Mouse (Mus musculus) midbrain, embryonic 16.5 days (tissue): ENCODE results near the gene Siae. TPM values are rescaled to one million over a fixed set of nuclear protein-coding genes. Genes with fewer than 3 reads are reported as not detected.

Source experiments
- ATAC-seq: fragments of 200-750 bp; cut with Nextera tagmentation; 2 replicates; pipeline ENCODE4 v1.8.0; 2017; ENCODE audit warnings: moderate TSS enrichment
- H3K27ac ChIP-seq: fragments of 300-500 bp; sonication (generic); 2 replicates; pipeline ENCODE4 v1.5.1; 2014; ENCODE audit warnings: mild to moderate bottlenecking, low read length, mixed read lengths
- H3K27me3 ChIP-seq: fragments of 300-500 bp; sonication (generic); 2 replicates; pipeline ENCODE4 v1.6.1; 2014; ENCODE audit warnings: low read depth, low read length, mixed read lengths; ENCODE audit not compliant: control insufficient read depth, insufficient read depth
- H3K36me3 ChIP-seq: fragments of 300-500 bp; sonication (generic); 2 replicates; pipeline ENCODE4 v1.6.1; 2014; ENCODE audit warnings: mild to moderate bottlenecking, low read length, moderate library complexity, mixed read lengths; ENCODE audit not compliant: control insufficient read depth, insufficient read depth
- H3K4me1 ChIP-seq: fragments of 300-500 bp; sonication (generic); 2 replicates; pipeline ENCODE4 v1.6.1; 2014; ENCODE audit warnings: mild to moderate bottlenecking, low read length, mixed read lengths; ENCODE audit not compliant: control insufficient read depth, insufficient read depth
- H3K4me2 ChIP-seq: fragments of 300-500 bp; sonication (generic); 2 replicates; pipeline ENCODE4 v1.6.1; 2014; ENCODE audit warnings: mild to moderate bottlenecking, low read length, mixed read lengths
- H3K4me3 ChIP-seq: fragments of 300-500 bp; sonication (generic); 2 replicates; pipeline ENCODE4 v1.5.1; 2014; ENCODE audit warnings: low read depth, mild to moderate bottlenecking, low read length, moderate library complexity, mixed read lengths
- H3K9ac ChIP-seq: fragments of 300-500 bp; sonication (generic); 2 replicates; pipeline ENCODE4 v1.6.1; 2014; ENCODE audit warnings: low read depth, low read length, mixed read lengths
- H3K9me3 ChIP-seq: fragments of 300-500 bp; sonication (generic); replicated peaks from 2 replicates; pipeline ENCODE4 v1.6.1; 2014; ENCODE audit warnings: mild to moderate bottlenecking, low read length, mixed read lengths; ENCODE audit not compliant: control insufficient read depth, poor library complexity, severe bottlenecking
- WGBS: fragments of 180-500 bp; shearing (Covaris S2); extraction: QIAGEN DNeasy Blood & Tissue Kit; methylation state at CpG from one replicate; pipeline ENCODE4 v1.1.7; 2014; 5-methylcytosine and 5-hydroxymethylcytosine counted together
- polyA plus RNA-seq: library from polyadenylated mRNA; unstranded; fragments of >200 nt; fragmentation: Nextera tagmentation; extraction: Ambion mirVana; gene quantifications from 2 replicates; pipeline ENCODE4 v1.2.1, GENCODE M21; 2015

The Siae gene
- polyA plus RNA-seq, 1 experiment from 2014 or later, result 13.8 TPM

GRCm38 (mm10) chr9:37687288-37687940 is 131.9 kb downstream of the Siae start:
- no peak overlapping the region for H3K4me2 ChIP-seq
- peak; percentile 88 for ATAC-seq
- no peaks in the 10 kb centered on the region for H3K9me3 ChIP-seq
- H3K36me3 ChIP-seq, result no peaks in the 10 kb centered on the region
- 46% methylated on average over 3 of the region's 3 CpGs for WGBS
- H3K4me1 ChIP-seq, result peaks cover 3% of the 10 kb centered on the region; the same call in 1 of the 2 replicates
- no peak overlapping the region for H3K9ac ChIP-seq
- peak overlapping the region; percentile 55 for H3K27ac ChIP-seq
- H3K4me3 ChIP-seq, result no peak overlapping the region
- H3K27me3 ChIP-seq, result no peaks in the 10 kb centered on the region

- H3K4me1 ChIP-seq, result peaks cover 3% of the 10 kb centered on the region; the same call in 1 of the 2 replicates
- H3K36me3 ChIP-seq, result no peaks in the 10 kb centered on the region
- peak overlapping the region; percentile 55 for H3K27ac ChIP-seq
- H3K4me3 ChIP-seq, result no peak overlapping the region
- no peak overlapping the region for H3K4me2 ChIP-seq
- H3K9ac ChIP-seq, result no peak overlapping the region
- H3K27me3 ChIP-seq, result no peaks in the 10 kb centered on the region
- ATAC-seq, result peak; percentile 76
- no peaks in the 10 kb centered on the region for H3K9me3 ChIP-seq
- 36% methylated on average over 3 of the region's 3 CpGs for WGBS
Observed at GRCm38 (mm10) chr9:37687941-37688303, 132.4 kb downstream of the Siae start.

GRCm38 (mm10) chr9:37689970-37690686 is 134.6 kb downstream of the Siae start:
- no peaks in the 10 kb centered on the region for H3K36me3 ChIP-seq
- H3K4me1 ChIP-seq, result peaks cover 3% of the 10 kb centered on the region; the same call in 1 of the 2 replicates
- H3K4me2 ChIP-seq, result no peak overlapping the region
- no peak overlapping the region for H3K4me3 ChIP-seq
- H3K9ac ChIP-seq, result no peak overlapping the region
- H3K27ac ChIP-seq, result no peak overlapping the region
- H3K9me3 ChIP-seq, result no peaks in the 10 kb centered on the region
- WGBS, result 11% methylated on average over 5 of the region's 5 CpGs
- H3K27me3 ChIP-seq, result no peaks in the 10 kb centered on the region
- peak; percentile 66 for ATAC-seq

Other genes with a start within 250 kb of the Siae start
- 7.3 and 9.2 TPM in 2 replicates for gene Ccdc15, start 207.3 kb upstream of the Siae start, polyA plus RNA-seq
- gene Hepacam, start 188.3 kb upstream of the Siae start, polyA plus RNA-seq, result 14.2 and 28.3 TPM in 2 replicates
- gene Robo4, start 153.8 kb upstream of the Siae start, polyA plus RNA-seq, result 4.2 and 5.5 TPM in 2 replicates
- 4.2 and 17.6 TPM in 2 replicates for gene Robo3, start 122.5 kb upstream of the Siae start, polyA plus RNA-seq
- 34.8 and 35.0 TPM in 2 replicates for gene Msantd2, start 66.4 kb upstream of the Siae start, polyA plus RNA-seq
- gene Esam, start 27.6 kb upstream of the Siae start, polyA plus RNA-seq, result 38.8 and 42.1 TPM in 2 replicates
- 0.72 and 1.2 TPM in 2 replicates for gene Vsig2, start 16.4 kb upstream of the Siae start, polyA plus RNA-seq
- 13.8 and 18.4 TPM in 2 replicates for gene Nrgn, start 2.8 kb upstream of the Siae start, polyA plus RNA-seq
- 9.0 and 11.1 TPM in 2 replicates for gene Spa17, start 58.0 kb downstream of the Siae start, polyA plus RNA-seq
- gene Tbrg1, start 101.6 kb downstream of the Siae start, polyA plus RNA-seq, result 92.3 and 98.7 TPM in 2 replicates
- gene Panx3, start 113.5 kb downstream of the Siae start, polyA plus RNA-seq, result 0.14 and 0.43 TPM in 2 replicates
- gene Olfr160, start 160.6 kb downstream of the Siae start, polyA plus RNA-seq, result not detected in 2 replicates
- gene Olfr874, start 189.4 kb downstream of the Siae start, polyA plus RNA-seq, result not detected in 2 replicates
- gene Olfr875, start 216.2 kb downstream of the Siae start, polyA plus RNA-seq, result not detected in 2 replicates
- not detected in 2 replicates for gene Olfr876, start 247.3 kb downstream of the Siae start, polyA plus RNA-seq